Mouse (Mus musculus): ENCODE measurements around the gene Rbks.

GRCm38 (mm10) chr5:31613852-31614286, 83.6 kb downstream of the Rbks start:
- TF ChIP-seq CTCF (IDR thresholded peaks at IDR 0.05) = peak; percentile 71
- TF ChIP-seq EP300 (IDR thresholded peaks at IDR 0.05) = no peak
